Mouse (Mus musculus) heart, embryonic 10.5 days (tissue): ENCODE results near the gene Rnf17. TPM values are rescaled to one million over a fixed set of nuclear protein-coding genes. Genes with fewer than 3 reads are reported as not detected.

Experiments used
- DNase-seq: peaks from one replicate; pipeline ENCODE4 v3.0.0-alpha.2; 2017; ENCODE audit warnings: low spot score
- H3K27ac ChIP-seq: fragments of 300-500 bp; sonication (generic); 2 replicates; pipeline ENCODE4 v1.5.1; 2016; ENCODE audit warnings: mild to moderate bottlenecking
- H3K27me3 ChIP-seq: fragments of 300-500 bp; sonication (generic); 2 replicates; pipeline ENCODE4 v1.6.1; 2016; ENCODE audit warnings: mild to moderate bottlenecking; ENCODE audit not compliant: poor library complexity, insufficient read depth, severe bottlenecking
- H3K36me3 ChIP-seq: fragments of 300-500 bp; sonication (generic); 2 replicates; pipeline ENCODE4 v1.6.1; 2016; ENCODE audit warnings: mild to moderate bottlenecking, moderate library complexity
- H3K4me1 ChIP-seq: fragments of 300-500 bp; sonication (generic); 2 replicates; pipeline ENCODE4 v1.6.1; 2016; ENCODE audit warnings: mild to moderate bottlenecking
- H3K4me3 ChIP-seq: fragments of 300-500 bp; sonication (generic); 2 replicates; pipeline ENCODE4 v1.5.1; 2016; ENCODE audit warnings: mild to moderate bottlenecking, moderate library complexity
- H3K9me3 ChIP-seq: fragments of 300-500 bp; sonication (generic); 2 replicates; pipeline ENCODE4 v1.6.1; 2016; ENCODE audit warnings: mild to moderate bottlenecking, moderate library complexity
- WGBS: fragments of 180-500 bp; shearing (Covaris S2); methylation state at CpG from one replicate; pipeline ENCODE4 v1.1.7; 2016; 5-methylcytosine and 5-hydroxymethylcytosine counted together
- polyA plus RNA-seq: library from polyadenylated mRNA; unstranded; fragments of >200 nt; fragmentation: Nextera tagmentation; extraction: Ambion mirVana; gene quantifications from 2 replicates; pipeline ENCODE4 v1.2.1, GENCODE M21; 2016

Gene Rnf17
- polyA plus RNA-seq, 1 experiment from 2014 or later = 6.7 TPM

DNA sequence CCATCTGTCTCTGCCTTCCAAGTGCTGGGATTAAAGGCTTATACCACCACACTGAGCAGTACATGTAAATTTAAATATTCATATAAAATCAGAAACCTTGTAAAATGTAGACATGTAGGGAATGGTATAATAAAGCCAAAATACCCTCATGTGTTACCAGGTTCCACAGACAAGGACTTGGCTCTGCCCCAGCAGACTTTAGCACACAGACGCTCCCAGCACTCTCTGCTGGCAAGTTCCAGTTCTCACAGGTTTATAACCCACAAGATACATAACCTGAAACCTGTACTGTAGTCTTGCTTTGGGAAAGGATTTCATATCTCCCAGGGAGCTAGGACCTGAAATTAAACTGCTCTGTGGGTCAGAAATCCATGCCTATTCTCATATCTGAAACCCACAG lies 142.6 kb downstream of the Rnf17 start:
- peaks cover 20% of the 10 kb centered on the region; the same call in 1 of the 2 replicates for H3K36me3 ChIP-seq
- H3K27me3 ChIP-seq = no peaks in the 10 kb centered on the region
- H3K4me3 ChIP-seq = no peak overlapping the region
- H3K9me3 ChIP-seq = no peaks in the 10 kb centered on the region
- no peak overlapping the region for H3K27ac ChIP-seq
- no peaks in the 10 kb centered on the region for H3K4me1 ChIP-seq
- WGBS = 87% methylated on average over 1 of the region's 1 CpGs
- no peak for DNase-seq

DNA sequence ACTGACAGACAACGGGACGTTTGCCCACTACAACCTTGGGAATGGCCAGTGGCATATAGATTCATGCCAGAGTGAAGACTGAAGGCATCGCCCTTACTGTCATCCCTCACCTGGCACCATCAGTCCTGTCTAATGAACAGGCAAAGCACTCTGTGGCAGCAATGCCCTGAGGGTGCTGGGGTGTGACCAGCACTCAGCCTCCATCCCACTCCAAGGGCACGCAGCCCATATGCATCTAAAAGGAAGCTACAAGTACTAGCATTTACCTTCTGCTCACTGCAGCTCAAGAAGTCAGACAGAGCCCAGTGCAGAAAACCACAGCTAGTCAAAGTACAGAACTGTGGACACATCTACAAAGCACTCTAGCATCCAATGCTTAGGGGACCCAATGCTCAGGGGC lies 143.1 kb downstream of the Rnf17 start:
- Histone ChIP-seq H3K27ac (no peak overlapping the region), H3K4me1 (no peaks in the 10 kb centered on the region), H3K4me3 (no peak overlapping the region), H3K9me3 (no peaks in the 10 kb centered on the region), H3K27me3 (no peaks in the 10 kb centered on the region), H3K36me3 (peaks cover 22% of the 10 kb centered on the region; the same call in 1 of the 2 replicates)
- 86% methylated on average over 4 of the region's 4 CpGs for WGBS
- no peak for DNase-seq

DNA sequence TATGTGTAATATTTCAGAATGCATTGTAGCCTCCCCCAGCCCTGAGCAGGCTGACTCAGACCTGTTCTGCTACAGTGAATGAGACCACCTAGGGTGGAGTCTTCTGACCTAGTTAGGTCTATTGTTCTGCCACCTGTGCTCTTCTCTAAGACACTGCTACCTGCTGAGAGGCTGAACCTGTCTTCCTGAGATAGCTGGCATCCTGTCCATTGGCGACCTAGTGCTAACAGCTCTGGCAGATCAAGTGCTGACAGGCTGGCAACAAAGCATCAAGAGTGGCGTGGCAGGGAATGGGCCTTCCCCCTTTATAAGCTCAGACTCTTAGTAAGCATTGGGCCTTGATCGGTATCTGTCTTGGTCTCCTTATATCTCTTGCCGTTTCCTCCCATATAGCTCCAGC lies 148.6 kb downstream of the Rnf17 start:
- Histone ChIP-seq H3K36me3 (peaks cover 48% of the 10 kb centered on the region), H3K27ac (no peak overlapping the region), H3K9me3 (no peaks in the 10 kb centered on the region), H3K4me3 (no peak overlapping the region), H3K4me1 (no peaks in the 10 kb centered on the region), H3K27me3 (no peaks in the 10 kb centered on the region)
- no peak for DNase-seq
- 83% methylated on average over 4 of the region's 4 CpGs for WGBS

DNA sequence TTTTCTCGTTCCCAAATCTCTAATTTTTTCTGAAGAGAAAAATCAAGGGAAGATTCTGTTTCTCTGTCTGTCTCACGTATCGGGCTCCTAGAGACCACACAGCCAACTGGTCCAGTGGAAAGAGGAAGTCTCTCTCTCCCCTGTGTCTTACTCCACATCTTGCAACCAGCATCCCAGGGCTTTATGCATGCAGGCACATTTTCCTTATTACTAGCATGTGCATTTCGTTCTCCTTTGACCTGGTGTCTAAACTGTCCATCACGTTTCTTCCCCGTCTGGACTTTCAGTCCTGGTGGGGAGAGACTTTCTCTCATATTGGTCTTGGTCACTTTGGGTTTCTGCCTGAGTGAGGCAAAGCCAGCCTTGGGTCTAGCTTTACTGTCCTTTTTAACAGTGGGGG lies 150.5 kb downstream of the Rnf17 start:
- Histone ChIP-seq H3K27me3 (no peaks in the 10 kb centered on the region), H3K9me3 (no peaks in the 10 kb centered on the region), H3K4me1 (no peaks in the 10 kb centered on the region), H3K4me3 (no peak overlapping the region), H3K27ac (no peak overlapping the region), H3K36me3 (peaks cover 55% of the 10 kb centered on the region)
- DNase-seq = no peak
- 87% methylated on average over 6 of the region's 6 CpGs for WGBS

DNA sequence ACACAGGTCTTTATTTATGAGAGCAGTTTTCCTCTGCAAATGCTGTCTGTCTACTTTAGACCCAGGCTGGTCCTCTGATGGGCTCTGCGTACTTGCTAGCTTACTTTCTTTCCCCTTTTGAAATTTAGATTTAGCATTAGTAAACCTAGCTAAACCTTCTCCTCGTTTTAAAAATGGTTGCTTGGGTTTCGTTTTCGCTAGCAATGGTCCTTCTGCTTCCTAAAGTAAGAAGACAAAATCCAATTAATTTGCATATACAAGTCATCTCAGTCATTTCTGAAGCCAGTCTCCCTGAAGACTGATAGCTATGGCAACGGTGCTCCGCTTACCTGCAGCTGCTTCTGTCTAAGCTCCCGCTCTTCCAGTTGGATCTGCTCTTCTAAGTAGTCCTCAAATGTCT lies 150.9 kb downstream of the Rnf17 start:
- Histone ChIP-seq H3K36me3 (peaks cover 59% of the 10 kb centered on the region), H3K4me3 (no peak overlapping the region), H3K9me3 (no peaks in the 10 kb centered on the region), H3K27ac (no peak overlapping the region), H3K27me3 (no peaks in the 10 kb centered on the region), H3K4me1 (no peaks in the 10 kb centered on the region)
- DNase-seq = no peak
- WGBS = 90% methylated on average over 7 of the region's 7 CpGs

DNA sequence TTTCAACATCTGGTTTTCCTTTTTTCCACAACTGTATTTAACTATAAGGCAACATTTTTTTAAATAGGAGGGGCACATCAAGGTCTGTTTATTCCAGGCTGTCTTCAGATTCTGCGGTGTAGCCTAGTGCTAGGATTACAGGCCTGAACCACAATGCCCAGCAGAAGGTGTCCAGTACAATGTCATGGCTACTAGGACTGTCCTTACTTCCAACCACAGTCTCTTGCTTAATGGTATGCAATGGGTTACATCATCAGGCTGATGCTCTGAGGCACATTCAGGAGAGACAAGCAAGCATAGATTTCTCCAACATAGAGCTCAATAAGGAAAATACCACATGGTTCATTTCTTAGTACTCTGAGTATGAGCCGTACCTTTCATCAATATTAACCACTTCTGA lies 152.3 kb downstream of the Rnf17 start:
- Histone ChIP-seq H3K27ac (no peak overlapping the region), H3K4me1 (no peaks in the 10 kb centered on the region), H3K4me3 (no peak overlapping the region), H3K9me3 (no peaks in the 10 kb centered on the region), H3K36me3 (peaks cover 58% of the 10 kb centered on the region), H3K27me3 (no peaks in the 10 kb centered on the region)
- no peak for DNase-seq
- 98% methylated on average over 2 of the region's 2 CpGs for WGBS

DNA sequence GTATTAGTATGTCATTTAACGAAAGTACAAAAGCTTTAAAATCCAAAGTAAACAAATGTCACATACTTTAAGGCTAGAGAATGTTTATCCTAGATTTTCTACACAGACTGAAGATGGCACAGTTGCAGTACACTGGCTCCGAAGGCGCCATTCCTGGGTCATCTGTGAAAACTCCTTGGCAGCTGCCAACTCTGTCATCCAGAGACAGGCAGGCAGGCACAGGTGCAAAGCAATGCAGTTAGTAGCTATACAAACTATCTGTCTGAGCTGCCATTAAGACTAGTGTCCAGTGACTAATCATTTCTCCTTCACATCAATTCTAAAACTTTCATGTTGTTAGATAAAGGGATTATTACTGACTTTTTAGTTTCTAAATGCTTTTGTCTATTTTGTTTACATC lies 156.8 kb downstream of the Rnf17 start:
- no peaks in the 10 kb centered on the region for H3K9me3 ChIP-seq
- no peak overlapping the region for H3K4me3 ChIP-seq
- no peak overlapping the region for H3K27ac ChIP-seq
- WGBS = 89% methylated on average over 3 of the region's 3 CpGs
- H3K36me3 ChIP-seq = peaks cover 34% of the 10 kb centered on the region
- no peaks in the 10 kb centered on the region for H3K27me3 ChIP-seq
- DNase-seq = no peak
- no peaks in the 10 kb centered on the region for H3K4me1 ChIP-seq

DNA sequence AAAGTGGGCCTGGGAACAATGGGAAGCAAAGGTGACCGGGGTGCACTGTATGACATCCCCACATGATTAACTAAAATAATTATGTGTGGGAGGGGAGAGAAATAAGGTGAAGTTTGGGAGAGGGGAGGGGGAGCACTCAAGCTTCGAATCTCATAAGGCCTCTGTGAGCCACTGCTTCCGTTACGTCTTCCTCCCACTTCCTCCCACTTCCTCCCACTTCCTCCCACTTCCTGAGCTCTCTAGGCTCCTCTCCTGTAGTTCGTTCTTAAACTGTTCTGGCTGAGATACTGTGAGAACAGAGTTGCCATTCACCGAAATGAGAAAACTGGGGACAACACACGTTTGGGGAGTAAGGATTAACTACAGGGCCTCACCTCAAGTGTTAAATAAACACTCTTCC lies 165.1 kb downstream of the Rnf17 start:
- Histone ChIP-seq H3K27me3 (no peaks in the 10 kb centered on the region), H3K4me3 (no peak overlapping the region), H3K27ac (no peak overlapping the region), H3K9me3 (no peaks in the 10 kb centered on the region), H3K36me3 (peaks cover 21% of the 10 kb centered on the region), H3K4me1 (peaks cover 14% of the 10 kb centered on the region)
- WGBS = 67% methylated on average over 7 of the region's 7 CpGs
- DNase-seq = no peak

DNA sequence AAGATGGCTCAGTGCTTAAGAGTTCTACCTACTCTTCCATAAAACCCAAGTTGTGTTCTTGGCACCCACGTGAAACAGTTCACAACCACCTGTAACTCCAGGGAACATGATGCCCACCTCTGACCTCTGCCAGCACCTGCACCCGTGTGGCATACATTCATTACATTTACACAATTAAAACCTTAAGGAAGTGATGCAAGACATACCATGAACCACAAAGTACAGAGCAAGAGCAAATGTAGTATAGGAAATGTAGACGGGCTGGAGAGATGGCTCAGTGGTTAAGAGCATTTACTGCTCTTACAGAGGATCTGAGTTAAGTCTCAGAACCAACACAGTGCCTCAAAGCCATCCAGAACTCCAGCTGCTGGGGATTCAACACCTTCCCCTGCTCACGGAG lies 166.7 kb downstream of the Rnf17 start:
- Histone ChIP-seq H3K9me3 (no peaks in the 10 kb centered on the region), H3K36me3 (peaks cover 8% of the 10 kb centered on the region; the same call in 1 of the 2 replicates), H3K27me3 (no peaks in the 10 kb centered on the region), H3K27ac (no peak overlapping the region), H3K4me3 (no peak overlapping the region), H3K4me1 (peaks cover 14% of the 10 kb centered on the region)
- WGBS = 87% methylated on average over 4 of the region's 4 CpGs
- DNase-seq = no peak

DNA sequence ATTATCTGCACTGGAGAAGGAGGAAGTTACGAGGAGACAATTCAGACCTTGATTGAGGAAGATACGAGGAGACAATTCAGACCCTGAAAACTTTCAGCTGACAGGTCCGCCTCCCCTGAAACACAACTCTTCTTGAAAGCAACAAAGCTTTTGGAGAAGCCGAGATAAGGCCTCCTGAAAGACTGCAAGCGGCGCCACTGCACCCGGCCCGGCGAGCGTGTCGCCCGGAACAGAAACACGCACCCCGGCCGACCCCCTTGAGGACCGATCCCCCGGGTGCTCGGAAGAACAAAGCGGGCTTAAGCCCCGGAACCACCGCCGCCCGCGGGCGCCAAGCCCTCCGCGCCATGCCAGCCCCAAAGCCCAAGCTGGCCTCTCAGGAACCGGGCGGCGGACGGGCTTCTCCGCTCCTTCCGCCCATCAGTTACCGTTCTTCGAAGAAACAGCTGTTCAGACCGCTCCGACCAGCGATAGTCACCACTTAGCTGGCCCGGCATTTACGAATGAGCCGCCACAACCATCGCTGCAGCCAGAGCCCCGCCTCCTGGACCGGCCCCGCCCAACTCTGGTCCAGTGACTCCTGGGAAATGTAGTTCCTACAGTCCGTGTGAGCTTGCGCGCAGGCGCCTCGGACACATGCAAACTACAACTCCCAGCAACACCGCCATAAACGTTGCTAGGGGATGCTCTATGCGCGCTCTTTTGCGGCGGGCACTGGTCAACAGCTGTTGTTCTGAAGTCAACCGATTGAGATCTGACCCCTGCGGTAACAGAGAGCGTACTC lies 169.1 kb downstream of the Rnf17 start:
- under 1% methylated on average over 59 of the region's 59 CpGs for WGBS
- Histone ChIP-seq H3K9me3 (no peaks in the 10 kb centered on the region), H3K4me1 (peaks cover 20% of the 10 kb centered on the region), H3K4me3 (peak overlapping the region; percentile 89), H3K27me3 (no peaks in the 10 kb centered on the region), H3K27ac (peak overlapping the region; percentile 91), H3K36me3 (peaks cover 3% of the 10 kb centered on the region; the same call in 1 of the 2 replicates)
- peak; percentile 99 for DNase-seq

DNA sequence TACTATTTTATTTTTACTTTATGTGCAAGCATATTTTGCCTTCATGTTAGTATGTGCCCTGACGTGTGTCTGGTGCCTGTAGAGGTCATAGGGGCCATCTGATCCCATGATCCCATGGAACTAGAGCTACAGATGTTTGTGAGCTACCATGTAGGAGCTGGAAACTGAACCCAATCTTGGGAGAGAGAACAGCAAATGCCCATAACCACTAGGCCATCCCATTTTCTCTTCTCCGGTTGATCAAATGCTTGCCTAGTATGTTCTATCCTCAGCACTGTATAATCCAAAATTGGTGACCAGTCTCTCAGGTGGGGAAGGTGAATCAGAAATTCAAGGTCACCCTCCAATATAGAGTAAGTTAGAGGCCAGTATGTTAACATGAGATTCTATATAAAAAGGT lies 170.2 kb downstream of the Rnf17 start:
- peaks cover 19% of the 10 kb centered on the region for H3K4me1 ChIP-seq
- no peak overlapping the region for H3K27ac ChIP-seq
- WGBS = 74% methylated on average over 2 of the region's 2 CpGs
- H3K36me3 ChIP-seq = peaks cover 2% of the 10 kb centered on the region; the same call in 1 of the 2 replicates
- no peak for DNase-seq
- H3K27me3 ChIP-seq = no peaks in the 10 kb centered on the region
- H3K9me3 ChIP-seq = no peaks in the 10 kb centered on the region
- H3K4me3 ChIP-seq = no peak overlapping the region; the same call in 1 of the 2 replicates
